Mouse (Mus musculus) myocyte (in vitro differentiated cells): ENCODE results near the gene Gm10100. TPM values are rescaled to one million over a fixed set of nuclear protein-coding genes. Genes with fewer than 3 reads are reported as not detected.
A peak's percentile ranks its signal among the peaks of the same experiment; 100 is the strongest.
"Not testable (repeated sequence)": the region's sequence is repeated elsewhere in the genome, so short reads cannot be mapped to it uniquely, and the experiment has no call there.

Experiments used
- H3K27me3 ChIP-seq: one replicate; pipeline ENCODE4 v1.6.1; 2011; ENCODE audit not compliant: control insufficient read depth, insufficient read depth, insufficient read length
- H3K36me3 ChIP-seq: one replicate; pipeline ENCODE4 v1.6.1; 2011; ENCODE audit not compliant: control insufficient read depth, insufficient read depth
- H3K4me2 ChIP-seq: one replicate; pipeline ENCODE4 v1.6.1; 2011; ENCODE audit warnings: low read depth, control low read depth
- H3K4me3 ChIP-seq: one replicate; pipeline ENCODE4 v1.5.1; 2011; ENCODE audit warnings: mild to moderate bottlenecking, control low read depth, moderate library complexity
- H3K79me2 ChIP-seq: one replicate; pipeline ENCODE4 v1.6.1; 2011; ENCODE audit not compliant: control insufficient read depth, insufficient read depth
- H3ac ChIP-seq: one replicate; pipeline ENCODE4 v1.6.1; 2011; ENCODE audit not compliant: control insufficient read depth, insufficient read length
- CEBPB ChIP-seq: IDR thresholded peaks from 2 replicates; pipeline ENCODE4 v1.6.1; 2011; ENCODE audit warnings: mild to moderate bottlenecking, moderate library complexity; ENCODE audit not compliant: poor library complexity, insufficient read depth, severe bottlenecking
- E2F4 ChIP-seq: IDR thresholded peaks from one replicate; pipeline ENCODE4 v1.6.1; 2011; ENCODE audit warnings: mild to moderate bottlenecking, control low read depth, moderate library complexity; ENCODE audit not compliant: insufficient read depth
- MAX ChIP-seq: IDR thresholded peaks from one replicate; pipeline ENCODE4 v1.6.1; 2011; ENCODE audit warnings: low read depth, mild to moderate bottlenecking, control low read depth
- MYOD1 ChIP-seq, 3 experiments: IDR thresholded peaks; one replicate each; pipeline ENCODE4 v1.6.1; 2011; ENCODE audit warnings: control low read depth in 2 of 3, low read depth in 2 of 3, mild to moderate bottlenecking in 2 of 3, moderate library complexity in 1 of 3; ENCODE audit not compliant: insufficient read length in 2 of 3, control insufficient read depth in 1 of 3
- MYOG ChIP-seq, 3 experiments: IDR thresholded peaks; one replicate each; pipeline ENCODE4 v1.6.1; 2011; ENCODE audit warnings: control low read depth in 2 of 3, low read depth in 2 of 3, mild to moderate bottlenecking in 2 of 3; ENCODE audit not compliant: insufficient read length in 2 of 3, control insufficient read depth in 1 of 3, insufficient read depth in 1 of 3
- POLR2A ChIP-seq: IDR thresholded peaks from one replicate; pipeline ENCODE4 v1.6.1; 2011; ENCODE audit warnings: low read depth, mild to moderate bottlenecking, control low read depth, moderate library complexity; ENCODE audit not compliant: insufficient read length
- POLR2AphosphoS2 ChIP-seq: IDR thresholded peaks from one replicate; pipeline ENCODE4 v1.6.1; 2011; ENCODE audit warnings: low read depth, control low read depth; ENCODE audit not compliant: insufficient read length
- REST ChIP-seq: IDR thresholded peaks from one replicate; pipeline ENCODE4 v1.6.1; 2011; ENCODE audit warnings: mild to moderate bottlenecking, control low read depth, moderate library complexity; ENCODE audit not compliant: insufficient read depth, insufficient read length
- SRF ChIP-seq: IDR thresholded peaks from one replicate; pipeline ENCODE4 v1.6.1; 2011; ENCODE audit warnings: low read depth; ENCODE audit not compliant: control insufficient read depth, insufficient read length
- TCF12 ChIP-seq: IDR thresholded peaks from one replicate; pipeline ENCODE4 v1.6.1; 2011; ENCODE audit warnings: mild to moderate bottlenecking, control low read depth; ENCODE audit not compliant: poor library complexity, insufficient read depth, severe bottlenecking
- TCF3 ChIP-seq: IDR thresholded peaks from one replicate; pipeline ENCODE4 v1.6.1; 2011; ENCODE audit warnings: low read depth, control low read depth; ENCODE audit not compliant: insufficient read length
- USF1 ChIP-seq: IDR thresholded peaks from one replicate; pipeline ENCODE4 v1.6.1; 2011; ENCODE audit warnings: low read depth, mild to moderate bottlenecking, control low read depth, moderate library complexity
- polyA plus RNA-seq: library from polyadenylated mRNA; unstranded; fragments of >200 nt; fragmentation: generic; extraction: Trizol; gene quantifications from one replicate; pipeline ENCODE4 v1.2.1, GENCODE M21; 2012; ENCODE audit warnings: missing spikeins

Gene Gm10100
- polyA plus RNA-seq, 1 experiment = not detected

- H3K27me3 ChIP-seq = no peaks in the 10 kb centered on the region
- H3K4me2 ChIP-seq = no peak overlapping the region
- no peak overlapping the region for H3ac ChIP-seq
- no peaks in the 10 kb centered on the region for H3K36me3 ChIP-seq
- TF ChIP-seq POLR2AphosphoS2 (no peak), POLR2A (no peak), MYOG (IDR thresholded peaks at IDR 0.05; ENCODE audit: control insufficient read depth in 1 of 3, insufficient read depth in 1 of 3, insufficient read length in 2 of 3, low read depth in 2 of 3) (no peak), TCF3 (no peak), CEBPB (no peak), E2F4 (no peak), MYOD1 (IDR thresholded peaks at IDR 0.05; ENCODE audit: control insufficient read depth in 1 of 3, insufficient read length in 2 of 3, low read depth in 2 of 3) (no peak), REST (no peak), SRF (no peak), USF1 (no peak), TCF12 (no peak), MAX (no peak)
- H3K79me2 ChIP-seq = no peaks in the 10 kb centered on the region
- no peak overlapping the region for H3K4me3 ChIP-seq
These were observed 9.6 kb downstream of the Gm10100 start for GRCm38 (mm10) chr10:77735928-77736327.

- Histone ChIP-seq H3K27me3 (peaks cover 12% of the 10 kb centered on the region), H3K36me3 (no peaks in the 10 kb centered on the region), H3ac (no peak overlapping the region), H3K4me2 (no peak overlapping the region), H3K79me2 (no peaks in the 10 kb centered on the region), H3K4me3 (no peak overlapping the region)
- no peak for TF ChIP-seq E2F4
- no peak for TF ChIP-seq MAX
- TF ChIP-seq SRF = no peak
- TF ChIP-seq MYOG (IDR thresholded peaks at IDR 0.05; ENCODE audit: control insufficient read depth in 1 of 3, insufficient read depth in 1 of 3, insufficient read length in 2 of 3, low read depth in 2 of 3) = no peak
- no peak for TF ChIP-seq USF1
- TF ChIP-seq POLR2AphosphoS2 = no peak
- no peak for TF ChIP-seq REST
- no peak for TF ChIP-seq TCF12
- TF ChIP-seq TCF3 = no peak
- no peak for TF ChIP-seq POLR2A
- TF ChIP-seq CEBPB = no peak
- no peak for TF ChIP-seq MYOD1 (IDR thresholded peaks at IDR 0.05; ENCODE audit: control insufficient read depth in 1 of 3, insufficient read length in 2 of 3, low read depth in 2 of 3)
These were observed 12.6 kb downstream of the Gm10100 start for GRCm38 (mm10) chr10:77738929-77739328.

GRCm38 (mm10) chr10:77741924-77742688, 15.8 kb downstream of the Gm10100 start, which contains the start of gene Gm18596:
TSS of gene Gm18596 (minus strand) at chr10:77742638.
- TF ChIP-seq MYOG (IDR thresholded peaks at IDR 0.05; ENCODE audit: control insufficient read depth in 1 of 3, insufficient read depth in 1 of 3, insufficient read length in 2 of 3, low read depth in 2 of 3) = peak in 1 of 3 experiments; percentile 55
- peak in 2 of 3 experiments; percentile 16 to 71 for TF ChIP-seq MYOD1 (IDR thresholded peaks at IDR 0.05; ENCODE audit: control insufficient read depth in 1 of 3, insufficient read length in 2 of 3, low read depth in 2 of 3)
- TF ChIP-seq TCF3 = peak; percentile 57
- not testable (repeated sequence) for H3K36me3 ChIP-seq, H3K4me3 ChIP-seq, H3K79me2 ChIP-seq, H3K4me2 ChIP-seq, H3ac ChIP-seq
- peaks cover 12% of the 10 kb centered on the region for H3K27me3 ChIP-seq

- not testable (repeated sequence) for H3K4me3 ChIP-seq, H3K79me2 ChIP-seq, H3K27me3 ChIP-seq, H3K4me2 ChIP-seq, H3K36me3 ChIP-seq
- peak overlapping the region; percentile 3 for H3ac ChIP-seq
These were observed 24.4 kb downstream of the Gm10100 start for GRCm38 (mm10) chr10:77750686-77751085.

GRCm38 (mm10) chr10:77751254-77751653, 25.0 kb downstream of the Gm10100 start, which contains the start of gene Gm9736:
TSS of gene Gm9736 (minus strand) at chr10:77751354.
- H3K4me2 ChIP-seq, H3K79me2 ChIP-seq, H3K36me3 ChIP-seq, H3K4me3 ChIP-seq, H3K27me3 ChIP-seq: not testable (repeated sequence)
- peak within 1 kb of the TSS; percentile 3 for H3ac ChIP-seq

GRCm38 (mm10) chr10:77752312-77752711, 26.0 kb downstream of the Gm10100 start:
- H3K4me3 ChIP-seq, H3K36me3 ChIP-seq, H3K4me2 ChIP-seq, H3K79me2 ChIP-seq, H3ac ChIP-seq, H3K27me3 ChIP-seq: not testable (repeated sequence)
